Mouse (Mus musculus) lung, embryonic 14.5 days (tissue): ENCODE measurements around the gene Zbtb38. TPM values are rescaled to one million over a fixed set of nuclear protein-coding genes. Genes with fewer than 3 reads are reported as not detected.
A peak's percentile ranks its signal among the peaks of the same experiment; 100 is the strongest.

ENCODE experiments used
- ATAC-seq: fragments of 200-750 bp; cut with Nextera tagmentation; 2 replicates; pipeline ENCODE4 v1.8.0; 2017; ENCODE audit warnings: mild to moderate bottlenecking, moderate TSS enrichment, moderate library complexity; ENCODE audit not compliant: insufficient read depth
- DNase-seq: peaks from one replicate; pipeline ENCODE4 v3.0.0-alpha.2; 2015
- H3K27ac ChIP-seq: fragments of 300-500 bp; sonication (generic); 2 replicates; pipeline ENCODE4 v1.5.1; 2014; ENCODE audit warnings: low read depth, mild to moderate bottlenecking, moderate library complexity
- H3K27me3 ChIP-seq: fragments of 300-500 bp; sonication (generic); 2 replicates; pipeline ENCODE4 v1.6.1; 2014; ENCODE audit warnings: low read length, control low read depth; ENCODE audit not compliant: insufficient read depth
- H3K36me3 ChIP-seq: fragments of 300-500 bp; sonication (generic); 2 replicates; pipeline ENCODE4 v1.6.1; 2014; ENCODE audit warnings: control low read depth; ENCODE audit not compliant: insufficient read depth
- H3K4me1 ChIP-seq: fragments of 300-500 bp; sonication (generic); 2 replicates; pipeline ENCODE4 v1.6.1; 2014; ENCODE audit warnings: antibody characterized with exemption, control low read depth; ENCODE audit not compliant: insufficient read depth
- H3K4me2 ChIP-seq: fragments of 300-500 bp; sonication (generic); 2 replicates; pipeline ENCODE4 v1.6.1; 2014; ENCODE audit warnings: mild to moderate bottlenecking
- H3K4me3 ChIP-seq: fragments of 300-500 bp; sonication (generic); 2 replicates; pipeline ENCODE4 v1.5.1; 2014; ENCODE audit warnings: low read depth, low read length
- H3K9ac ChIP-seq: fragments of 300-500 bp; sonication (generic); 2 replicates; pipeline ENCODE4 v1.6.1; 2014
- H3K9me3 ChIP-seq: fragments of 300-500 bp; sonication (generic); 2 replicates; pipeline ENCODE4 v1.6.1; 2016; ENCODE audit warnings: low read depth, low read length, control low read depth
- CTCF ChIP-seq: IDR thresholded peaks from 2 replicates; pipeline ENCODE4 v1.5.1; 2016; ENCODE audit warnings: antibody characterized with exemption, low read depth
- WGBS: fragments of 180-500 bp; shearing (Covaris S2); extraction: QIAGEN DNeasy Blood & Tissue Kit; methylation state at CpG from one replicate; pipeline ENCODE4 v1.1.7; 2014; 5-methylcytosine and 5-hydroxymethylcytosine counted together
- polyA plus RNA-seq: library from polyadenylated mRNA; unstranded; fragments of >200 nt; fragmentation: Nextera tagmentation; extraction: Ambion mirVana; gene quantifications from 2 replicates; pipeline ENCODE4 v1.2.1, GENCODE M21; 2014

Gene Zbtb38
- polyA plus RNA-seq, 1 experiment from 2014 or later, result 24.5 TPM

DNA sequence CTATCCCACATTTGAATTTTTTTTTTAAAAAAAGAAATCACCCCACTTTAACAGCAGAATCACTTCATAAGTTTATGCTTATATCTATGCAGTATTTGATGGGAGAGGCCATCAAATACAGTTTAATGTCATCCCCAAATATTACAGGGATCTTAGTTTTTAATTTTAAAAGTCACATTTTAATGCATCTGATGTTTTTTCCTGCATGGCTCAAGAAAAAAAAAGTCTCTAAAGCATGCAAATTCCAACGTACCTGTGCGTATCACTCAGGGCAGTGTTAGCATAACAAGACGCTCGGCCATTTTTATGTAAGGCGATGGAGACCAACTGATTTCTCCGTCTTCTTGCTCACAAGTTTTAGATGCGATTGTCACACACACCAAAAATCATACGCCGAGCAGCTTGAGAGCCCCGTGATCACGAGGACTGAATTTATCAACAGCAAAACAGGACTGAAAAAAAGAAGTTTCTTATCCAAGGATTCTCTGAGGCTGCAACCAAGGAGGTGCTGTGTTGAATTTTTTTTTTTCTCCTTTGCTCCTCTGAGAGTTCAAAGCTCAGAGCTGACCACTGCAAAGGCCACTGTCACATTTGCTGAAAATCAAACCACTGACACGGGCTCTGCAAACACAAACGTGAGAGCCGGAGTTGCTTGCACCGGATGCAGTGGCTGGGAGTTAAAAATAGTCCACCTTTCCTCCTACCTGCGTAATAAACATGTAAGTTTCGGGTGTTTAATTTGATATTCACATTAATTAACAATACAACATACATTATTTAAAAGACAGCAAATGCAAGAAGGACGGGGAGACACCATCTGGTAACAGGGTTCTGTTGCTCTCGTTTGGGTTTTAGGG lies 21.4 kb downstream of the Zbtb38 start:
- Histone ChIP-seq H3K4me1 (peaks cover 38% of the 10 kb centered on the region), H3K27ac (no peak overlapping the region), H3K9ac (peak overlapping the region; percentile 26; the same call in 1 of the 2 replicates), H3K4me3 (no peak overlapping the region), H3K27me3 (no peaks in the 10 kb centered on the region), H3K4me2 (peak overlapping the region; percentile 52), H3K9me3 (no peaks in the 10 kb centered on the region), H3K36me3 (no peaks in the 10 kb centered on the region)
- WGBS, result 72% methylated on average over 19 of the region's 19 CpGs
- no peak for TF ChIP-seq CTCF
- DNase-seq (no peak), ATAC-seq (no peak)

DNA sequence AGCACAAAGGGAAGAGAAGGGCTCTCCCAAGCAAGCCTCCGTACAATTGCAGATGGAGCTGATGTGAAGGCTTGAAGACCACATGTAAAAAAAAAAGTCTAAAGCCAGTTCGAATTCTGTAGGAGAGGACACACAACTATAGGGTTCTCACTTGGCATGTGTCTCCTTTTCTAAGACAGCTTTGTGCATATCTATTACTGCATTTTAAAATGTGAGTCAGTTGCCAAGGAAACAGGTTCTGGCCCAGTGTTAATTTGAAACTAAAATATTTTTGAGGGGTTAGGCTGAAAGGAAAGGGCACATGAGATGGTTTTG lies 22.4 kb downstream of the Zbtb38 start:
- peak overlapping the region; percentile 6; the same call in 1 of the 2 replicates for H3K27ac ChIP-seq

DNA sequence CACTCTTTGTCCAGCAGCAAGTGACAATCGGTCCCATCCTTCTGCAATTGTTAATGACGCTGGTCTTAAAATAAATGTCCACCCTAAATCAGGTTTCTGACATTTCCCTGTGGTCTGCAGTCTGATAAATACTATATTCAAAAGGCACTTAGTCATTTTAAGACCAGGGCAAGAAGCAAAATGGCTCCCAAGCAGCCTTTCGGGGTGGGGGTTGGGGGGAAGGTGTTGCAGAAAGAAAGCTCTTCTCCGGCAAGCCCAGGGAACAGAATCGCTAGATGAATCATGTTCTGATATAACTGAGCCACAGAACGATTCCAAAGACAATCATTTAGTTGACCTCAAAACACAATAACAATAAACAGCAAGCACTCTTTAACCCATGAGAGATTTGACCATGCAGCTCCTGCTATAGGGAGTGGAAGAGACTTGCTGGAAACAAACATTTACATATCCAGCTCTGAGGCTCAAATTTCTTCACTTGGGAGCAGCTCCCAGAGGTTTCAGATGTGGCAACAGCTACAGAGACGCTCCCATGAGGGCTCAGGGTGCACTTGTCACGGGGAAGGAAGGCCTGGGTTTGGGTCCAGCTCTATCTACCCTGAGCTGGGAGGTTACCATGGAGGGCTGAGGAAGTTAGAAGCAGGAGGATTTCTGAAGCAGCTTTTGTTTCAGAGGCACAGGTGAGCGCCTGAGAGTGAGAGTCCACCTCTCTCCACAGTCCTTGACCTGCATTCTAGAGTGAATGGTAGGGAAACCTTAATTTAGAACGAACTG lies 22.9 kb downstream of the Zbtb38 start:
- no peak overlapping the region for H3K9ac ChIP-seq
- no peak for DNase-seq
- no peaks in the 10 kb centered on the region for H3K27me3 ChIP-seq
- ATAC-seq, result no peak
- H3K4me1 ChIP-seq, result peaks cover 27% of the 10 kb centered on the region
- 62% methylated on average over 10 of the region's 10 CpGs for WGBS
- H3K4me3 ChIP-seq, result no peak overlapping the region
- no peak for TF ChIP-seq CTCF
- no peaks in the 10 kb centered on the region for H3K9me3 ChIP-seq
- H3K4me2 ChIP-seq, result no peak overlapping the region
- no peaks in the 10 kb centered on the region for H3K36me3 ChIP-seq
- H3K27ac ChIP-seq, result peak overlapping the region; percentile 6

More for the DNA sequence above, 22.4 kb downstream of the Zbtb38 start:
- 59% methylated on average over 2 of the region's 2 CpGs for WGBS
- Histone ChIP-seq H3K4me1 (peaks cover 31% of the 10 kb centered on the region), H3K4me3 (no peak overlapping the region), H3K36me3 (no peaks in the 10 kb centered on the region), H3K4me2 (no peak overlapping the region), H3K9ac (no peak overlapping the region), H3K27me3 (no peaks in the 10 kb centered on the region), H3K9me3 (no peaks in the 10 kb centered on the region)
- no peak for TF ChIP-seq CTCF
- ATAC-seq (no peak), DNase-seq (no peak)

DNA sequence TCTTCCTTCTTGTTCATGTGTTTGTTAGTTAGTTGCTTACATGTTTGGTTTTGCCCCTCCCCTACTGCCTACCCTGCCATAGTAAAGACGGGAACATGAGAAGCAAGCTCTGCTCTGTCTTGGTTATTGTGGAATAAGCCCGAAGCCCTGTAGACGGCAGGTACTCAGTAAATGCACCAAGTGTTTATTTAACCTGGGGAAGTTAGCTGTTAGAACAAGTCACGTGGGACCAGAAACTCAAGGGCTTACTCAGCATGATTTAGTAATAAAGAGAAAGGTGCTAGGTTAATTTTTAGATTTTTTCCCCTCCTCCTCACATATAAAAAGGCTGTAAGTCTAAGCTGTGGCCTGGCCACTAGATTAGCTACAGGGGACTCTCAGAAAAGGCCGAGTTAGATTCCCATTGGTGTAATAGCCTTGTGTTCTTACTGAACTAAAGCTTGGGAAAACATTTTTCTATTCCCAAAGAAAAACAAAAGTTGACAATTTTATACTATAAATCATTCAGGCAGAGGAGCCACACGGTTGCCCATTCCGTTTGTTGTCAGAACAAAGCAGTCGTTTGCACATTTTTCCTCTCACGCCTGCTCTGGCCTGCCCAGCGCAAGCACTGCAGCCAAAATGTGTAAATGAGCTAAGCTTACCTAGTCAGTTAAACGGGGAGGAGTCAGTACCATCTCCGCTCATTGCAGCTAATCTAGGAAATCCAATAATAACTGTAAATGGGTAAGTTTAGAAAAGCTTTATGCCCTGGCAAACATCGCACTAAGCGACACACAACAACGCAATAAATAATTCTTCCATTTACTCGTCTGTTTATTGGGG lies 24.1 kb downstream of the Zbtb38 start:
- Histone ChIP-seq H3K4me2 (peak overlapping the region; percentile 10; the same call in 1 of the 2 replicates), H3K4me3 (no peak overlapping the region), H3K27me3 (no peaks in the 10 kb centered on the region), H3K9me3 (no peaks in the 10 kb centered on the region), H3K36me3 (no peaks in the 10 kb centered on the region), H3K4me1 (peaks cover 25% of the 10 kb centered on the region), H3K27ac (peak overlapping the region; percentile 82), H3K9ac (no peak overlapping the region)
- DNase-seq, result peak; percentile 56
- ATAC-seq, result peak; percentile 58
- 49% methylated on average over 16 of the region's 16 CpGs for WGBS
- no peak for TF ChIP-seq CTCF

DNA sequence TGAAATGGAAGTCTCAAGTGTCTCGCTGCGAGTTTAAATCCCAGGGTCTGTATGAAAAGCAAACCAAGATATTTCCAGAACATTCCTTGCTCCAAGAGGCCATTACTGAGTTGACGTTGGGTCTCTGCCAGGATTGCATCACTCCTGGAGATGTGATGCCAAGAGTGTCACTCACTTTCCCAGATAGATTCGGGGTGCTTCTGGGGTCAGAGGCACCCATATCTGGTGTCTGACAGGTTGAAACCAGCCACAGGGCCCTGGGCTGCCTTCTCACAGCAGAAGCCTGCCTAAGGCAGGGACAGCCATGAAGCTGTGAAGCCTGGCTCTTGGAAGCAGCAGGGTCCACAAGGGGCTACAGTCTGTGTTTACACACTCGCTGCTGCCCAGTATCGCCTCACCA lies 24.9 kb downstream of the Zbtb38 start:
- DNase-seq (peak; percentile 79), ATAC-seq (peak; percentile 51)
- Histone ChIP-seq H3K27ac (peak overlapping the region; percentile 82), H3K36me3 (no peaks in the 10 kb centered on the region), H3K4me3 (no peak overlapping the region), H3K27me3 (no peaks in the 10 kb centered on the region), H3K9me3 (no peaks in the 10 kb centered on the region), H3K4me2 (peak overlapping the region; percentile 10; the same call in 1 of the 2 replicates), H3K4me1 (peaks cover 25% of the 10 kb centered on the region), H3K9ac (no peak overlapping the region)
- TF ChIP-seq CTCF, result no peak
- WGBS, result 34% methylated on average over 6 of the region's 6 CpGs

DNA sequence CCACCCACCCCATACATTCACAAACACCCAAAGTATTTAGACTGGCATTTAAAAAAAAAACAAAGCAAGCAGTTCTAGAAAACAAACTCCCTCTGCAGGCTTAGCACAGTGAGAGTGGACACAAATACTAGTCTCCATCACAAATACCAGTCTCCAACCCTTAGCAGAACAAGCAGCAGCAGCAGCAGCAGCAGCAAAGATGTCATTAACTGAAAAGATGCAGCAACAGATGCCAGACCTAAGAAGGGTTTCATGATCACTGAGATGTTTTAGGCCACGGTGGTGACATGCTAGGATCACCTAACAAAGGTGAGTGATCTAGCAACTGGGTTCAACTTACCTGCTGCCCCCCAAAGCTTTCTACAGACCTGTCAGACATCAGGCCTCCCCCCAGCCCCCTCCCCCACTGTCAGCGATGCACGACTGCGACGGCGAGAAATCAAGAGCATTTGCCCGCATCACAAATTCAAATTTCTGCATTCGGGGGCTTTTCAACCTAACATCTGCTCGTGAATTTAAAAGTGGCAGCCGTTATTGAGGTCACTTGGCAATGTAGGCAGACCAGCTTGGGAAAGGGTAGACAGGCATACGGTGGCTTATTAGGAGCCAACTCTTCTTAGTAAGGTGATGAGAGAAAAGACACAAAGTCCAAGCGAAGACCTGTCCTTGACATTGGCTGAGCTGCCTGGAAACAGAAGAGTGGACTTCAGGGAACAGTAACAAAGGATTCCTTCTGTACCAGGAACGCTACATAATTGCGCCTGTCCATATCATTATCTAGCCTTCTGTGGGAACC lies 26.1 kb downstream of the Zbtb38 start:
- 61% methylated on average over 14 of the region's 14 CpGs for WGBS
- ATAC-seq (no peak), DNase-seq (no peak)
- peaks cover 17% of the 10 kb centered on the region for H3K4me1 ChIP-seq
- H3K9ac ChIP-seq, result no peak overlapping the region
- no peak overlapping the region for H3K4me3 ChIP-seq
- no peaks in the 10 kb centered on the region for H3K9me3 ChIP-seq
- no peak overlapping the region for H3K4me2 ChIP-seq
- no peak overlapping the region for H3K27ac ChIP-seq
- TF ChIP-seq CTCF, result no peak
- no peaks in the 10 kb centered on the region for H3K36me3 ChIP-seq
- H3K27me3 ChIP-seq, result no peaks in the 10 kb centered on the region
